Mouse (Mus musculus) liver, embryonic 14.5 days (tissue): ENCODE results near the gene Dnah7a. TPM values are rescaled to one million over a fixed set of nuclear protein-coding genes. Genes with fewer than 3 reads are reported as not detected.
"Not testable (repeated sequence)": the region's sequence is repeated elsewhere in the genome, so short reads cannot be mapped to it uniquely, and the experiment has no call there.

ENCODE experiments used
- ATAC-seq: fragments of 200-750 bp; cut with Nextera tagmentation; 2 replicates; pipeline ENCODE4 v1.8.0; 2017; ENCODE audit warnings: moderate number of reproducible peaks, mild to moderate bottlenecking, moderate library complexity; ENCODE audit not compliant: insufficient read depth
- DNase-seq, 3 experiments: peaks; one replicate each; pipeline ENCODE4 v3.0.0-alpha.2; 2012 to 2013; ENCODE audit warnings: low read depth in 3 of 3, low spot score in 3 of 3
- H3K27ac ChIP-seq: fragments of 300-500 bp; sonication (generic); 2 replicates; pipeline ENCODE4 v1.5.1; 2014; ENCODE audit warnings: moderate library complexity, mild to moderate bottlenecking, control low read depth, inconsistent platforms
- H3K27me3 ChIP-seq: fragments of 300-500 bp; sonication (generic); 2 replicates; pipeline ENCODE4 v1.6.1; 2014; ENCODE audit warnings: mild to moderate bottlenecking, low read length, moderate library complexity; ENCODE audit not compliant: control insufficient read depth, insufficient read depth
- H3K36me3 ChIP-seq: fragments of 300-500 bp; sonication (generic); replicated peaks from 2 replicates; pipeline ENCODE4 v1.6.1; 2014; ENCODE audit warnings: low read depth; ENCODE audit not compliant: control insufficient read depth, insufficient read depth
- H3K4me1 ChIP-seq, 2 experiments: fragments of 200-500 bp in 1 of 2; fragments of 300-500 bp in 1 of 2; sonication (generic) in 1 of 2; replicated peaks; 2 replicates each; pipeline ENCODE4 v1.6.1; 2012 to 2014; ENCODE audit warnings: antibody characterized with exemption in 1 of 2, inconsistent platforms in 1 of 2, low read length in 1 of 2; ENCODE audit not compliant: control insufficient read depth in 2 of 2, insufficient read depth in 2 of 2
- H3K4me2 ChIP-seq: fragments of 300-500 bp; sonication (generic); 2 replicates; pipeline ENCODE4 v1.6.1; 2014; ENCODE audit warnings: low read depth, mild to moderate bottlenecking, control low read depth, moderate library complexity
- H3K4me3 ChIP-seq, 2 experiments: fragments of 200-500 bp in 1 of 2; fragments of 300-500 bp in 1 of 2; sonication (generic) in 1 of 2; 2 replicates each; pipeline ENCODE4 v1.5.1; 2012 to 2014; ENCODE audit warnings: low read depth in 2 of 2, low read length in 2 of 2, mild to moderate bottlenecking in 2 of 2, control low read depth in 1 of 2, inconsistent platforms in 1 of 2, moderate library complexity in 1 of 2; ENCODE audit not compliant: insufficient read depth in 1 of 2
- H3K9ac ChIP-seq: fragments of 300-500 bp; sonication (generic); replicated peaks from 2 replicates; pipeline ENCODE4 v1.6.1; 2014; ENCODE audit warnings: mild to moderate bottlenecking, control low read depth, moderate library complexity
- H3K9me3 ChIP-seq: fragments of 300-500 bp; sonication (generic); 2 replicates; pipeline ENCODE4 v1.6.1; 2016; ENCODE audit warnings: low read length, mixed read lengths; ENCODE audit not compliant: control insufficient read depth
- CTCF ChIP-seq: IDR thresholded peaks from 2 replicates; pipeline ENCODE4 v1.5.1; 2016; ENCODE audit warnings: antibody characterized with exemption, low read depth, control low read depth
- EP300 ChIP-seq: IDR thresholded peaks from 2 replicates; pipeline ENCODE4 v1.6.1; 2016; ENCODE audit warnings: antibody characterized with exemption, low read depth
- WGBS: fragments of 180-500 bp; shearing (Covaris S2); extraction: QIAGEN DNeasy Blood & Tissue Kit; methylation state at CpG from one replicate; pipeline ENCODE4 v1.1.7; 2014; ENCODE audit not compliant: insufficient replicate concordance; 5-methylcytosine and 5-hydroxymethylcytosine counted together
- polyA plus RNA-seq, 2 experiments: library from polyadenylated mRNA; depleted of rRNA in 1 of 2; stranded (reverse) in 1 of 2; unstranded in 1 of 2; fragments of >200 nt; fragmentation: Nextera tagmentation in 1 of 2; extraction: Ambion mirVana in 1 of 2; gene quantifications; 2 replicates each; pipeline versions ENCODE4 v1.2.1 to v1.2.3; 2012 to 2014

Dnah7a gene
- polyA plus RNA-seq, 2 experiments, result not detected

DNA sequence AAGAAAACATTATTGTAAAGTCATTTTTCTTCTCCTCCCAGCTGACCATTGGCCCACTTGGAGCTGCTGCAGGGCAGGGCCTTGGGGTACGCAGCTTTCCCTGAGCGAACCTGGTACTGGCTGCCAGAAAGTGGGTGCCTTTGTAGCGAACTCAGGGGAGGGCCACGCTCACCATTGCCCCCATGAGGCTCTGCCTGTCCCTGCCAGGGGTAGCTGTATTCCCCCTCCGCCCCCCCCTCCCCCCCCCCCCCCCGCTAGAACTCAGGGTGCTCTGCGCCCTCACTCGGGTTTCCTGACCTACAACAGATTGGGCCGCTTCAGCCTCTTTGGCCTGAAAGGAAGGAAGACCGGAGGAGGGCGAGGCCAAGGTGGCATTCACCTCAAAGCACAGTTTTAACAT is 42.0 kb upstream of the Dnah7a start:
- H3K27me3 ChIP-seq, result no peaks in the 10 kb centered on the region
- no peaks in the 10 kb centered on the region for H3K9me3 ChIP-seq
- H3K4me1 ChIP-seq, result no peaks in the 10 kb centered on the region
- no peak overlapping the region for H3K27ac ChIP-seq
- TF ChIP-seq CTCF (no peak), EP300 (no peak)
- 48% methylated on average over 8 of the region's 11 CpGs for WGBS
- H3K4me2 ChIP-seq, result no peak overlapping the region
- H3K4me3 ChIP-seq, result no peak overlapping the region
- no peaks in the 10 kb centered on the region for H3K36me3 ChIP-seq
- no peak overlapping the region for H3K9ac ChIP-seq
- DNase-seq (no peak), ATAC-seq (no peak)

DNA sequence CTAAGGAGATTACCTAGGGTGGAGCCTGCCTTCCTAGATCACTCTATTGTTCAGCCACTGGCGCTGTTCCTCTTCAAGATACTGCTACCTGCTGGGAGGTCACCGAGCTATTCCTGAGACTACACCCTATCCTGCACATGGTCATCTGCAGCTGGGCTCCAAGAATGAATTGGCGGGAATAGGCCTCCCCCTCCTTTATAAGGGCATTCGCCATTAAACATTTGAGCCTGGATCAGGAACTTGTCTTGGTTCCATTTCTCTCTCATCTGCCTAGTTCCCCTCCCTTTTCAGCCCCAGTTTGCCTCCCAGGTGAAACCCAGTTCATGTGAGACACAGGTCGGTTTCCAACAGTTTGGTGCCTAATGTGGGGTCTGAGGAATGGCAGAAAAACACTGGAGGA is 39.4 kb upstream of the Dnah7a start:
- no peak overlapping the region for H3K4me3 ChIP-seq
- WGBS, result 57% methylated on average over 5 of the region's 5 CpGs
- no peak overlapping the region for H3K9ac ChIP-seq
- no peaks in the 10 kb centered on the region for H3K27me3 ChIP-seq
- no peaks in the 10 kb centered on the region for H3K9me3 ChIP-seq
- H3K27ac ChIP-seq, result no peak overlapping the region
- no peak overlapping the region for H3K4me2 ChIP-seq
- DNase-seq, result no peak
- H3K36me3 ChIP-seq, result no peaks in the 10 kb centered on the region
- H3K4me1 ChIP-seq, result no peaks in the 10 kb centered on the region
- TF ChIP-seq EP300 (no peak), CTCF (no peak)
- ATAC-seq, result no peak

DNA sequence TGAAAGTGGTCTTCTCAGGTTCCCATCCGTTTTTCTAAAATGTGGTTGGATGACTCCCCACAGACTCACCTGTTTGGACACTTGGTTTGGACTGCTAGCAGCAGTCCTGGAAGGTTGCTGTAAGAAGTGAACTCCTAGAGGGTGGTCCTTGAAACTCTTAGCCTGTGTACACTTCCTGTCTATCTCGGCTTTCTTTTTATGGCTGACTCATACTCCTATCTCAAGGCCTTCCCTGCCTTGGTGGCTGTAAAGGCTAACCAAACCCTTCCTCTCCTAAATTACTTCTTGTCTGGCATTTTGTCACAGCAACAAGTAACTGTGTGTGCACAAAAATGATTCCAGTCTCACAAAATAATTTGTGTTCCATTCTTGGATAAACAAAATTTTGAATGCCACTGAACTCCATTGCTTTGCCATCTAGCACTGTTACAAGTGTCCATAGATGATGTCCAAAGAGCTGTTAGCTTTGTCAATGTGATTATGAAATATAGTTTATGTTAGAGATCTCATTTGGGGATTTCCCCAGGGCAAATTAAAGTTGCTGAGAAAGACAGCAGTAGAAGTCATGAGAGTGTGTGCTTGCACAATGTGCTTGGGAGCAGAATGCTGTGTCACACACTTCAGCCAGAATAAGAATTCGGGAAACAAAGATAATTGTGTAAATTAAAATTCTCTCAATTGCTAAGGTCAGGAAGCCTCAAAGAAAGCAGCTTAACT is 35.3 kb upstream of the Dnah7a start:
- DNase-seq (no peak), ATAC-seq (no peak)
- Histone ChIP-seq H3K4me2 (no peak overlapping the region), H3K36me3 (no peaks in the 10 kb centered on the region), H3K9me3 (no peaks in the 10 kb centered on the region), H3K27me3 (no peaks in the 10 kb centered on the region), H3K27ac (no peak overlapping the region), H3K9ac (no peak overlapping the region), H3K4me3 (no peak overlapping the region), H3K4me1 (no peaks in the 10 kb centered on the region)
- TF ChIP-seq CTCF (no peak), EP300 (no peak)
- 53% methylated on average over 3 of the region's 3 CpGs for WGBS

DNA sequence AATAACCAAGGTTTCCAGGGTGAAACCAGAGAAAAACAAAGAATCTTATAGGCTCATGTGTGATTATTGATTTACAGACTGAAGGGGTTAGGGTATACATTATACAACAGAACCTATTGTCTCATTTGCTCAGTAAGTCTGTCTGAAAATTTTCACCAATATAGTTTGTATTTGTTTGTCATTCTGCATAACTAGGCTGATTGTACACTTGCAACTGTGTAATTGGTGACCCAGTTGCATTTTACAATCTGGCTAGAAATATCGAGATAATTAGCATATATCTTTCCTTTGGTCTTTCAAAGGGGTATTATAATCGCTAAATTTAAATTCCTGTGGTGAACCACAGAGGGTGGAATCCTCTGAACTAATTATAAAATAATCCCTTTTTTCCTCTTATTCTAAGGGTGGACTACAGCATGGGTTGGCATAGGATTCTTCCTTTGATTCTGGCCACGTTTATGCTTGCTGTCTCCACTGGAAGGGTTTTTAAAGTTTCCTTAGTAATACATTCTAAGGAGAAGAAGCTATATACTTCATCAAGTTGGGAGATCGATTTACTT is 34.3 kb upstream of the Dnah7a start:
- Histone ChIP-seq H3K9ac (no peak overlapping the region), H3K4me2 (no peak overlapping the region), H3K9me3 (no peaks in the 10 kb centered on the region), H3K27ac (no peak overlapping the region), H3K4me1 (no peaks in the 10 kb centered on the region), H3K36me3 (no peaks in the 10 kb centered on the region), H3K27me3 (no peaks in the 10 kb centered on the region), H3K4me3 (no peak overlapping the region)
- ATAC-seq (no peak), DNase-seq (no peak)
- TF ChIP-seq CTCF (no peak), EP300 (no peak)
- WGBS, result 52% methylated on average over 4 of the region's 4 CpGs

DNA sequence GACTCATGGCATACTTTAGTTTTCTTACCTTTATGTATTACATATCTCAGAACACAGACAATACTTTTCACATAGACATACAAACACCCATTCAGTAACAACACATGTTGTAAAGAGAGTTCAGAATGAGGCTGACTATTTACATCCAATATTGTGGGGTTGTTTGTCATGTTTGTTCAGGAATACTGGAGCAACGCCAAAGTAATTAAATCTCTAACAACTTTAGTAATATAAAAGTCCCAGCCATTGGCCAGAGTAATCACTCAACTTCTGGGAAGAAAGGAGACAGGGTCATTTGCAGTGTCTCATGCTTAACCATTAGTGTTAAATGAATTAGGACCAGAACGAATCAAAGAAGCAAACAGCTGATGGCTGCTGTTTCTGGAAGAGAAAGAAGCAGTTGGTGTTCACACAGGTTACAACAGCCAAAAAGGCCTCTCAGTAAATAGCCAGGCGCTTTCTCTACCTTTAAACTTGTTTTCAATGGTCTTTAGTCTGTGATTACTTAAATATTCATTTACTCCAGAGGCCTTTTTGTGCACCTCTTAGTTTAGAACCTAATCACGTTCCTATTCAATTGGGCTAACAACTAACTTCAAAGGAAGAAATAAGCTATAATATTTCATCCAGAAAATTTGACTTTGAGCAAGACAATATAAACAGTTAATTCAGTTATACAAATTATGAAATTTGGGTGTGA is 33.6 kb upstream of the Dnah7a start:
- not testable (repeated sequence) for H3K36me3 ChIP-seq, H3K4me1 ChIP-seq, H3K4me2 ChIP-seq, DNase-seq, H3K4me3 ChIP-seq, H3K9ac ChIP-seq, H3K27me3 ChIP-seq, ATAC-seq, H3K27ac ChIP-seq, H3K9me3 ChIP-seq
- WGBS, result 55% methylated on average over 3 of the region's 4 CpGs
